Mouse (Mus musculus) intestine, embryonic 16.5 days (tissue): ENCODE measurements at regions not wholly inside any gene's neighbourhood (a gene's known extent, or its start where the extent isn't known, plus 50 kb on each side); places are given as distances from the start of the nearest gene placed in this dataset.

Source experiments
- ATAC-seq: fragments of 200-750 bp; cut with Nextera tagmentation; 2 replicates; pipeline ENCODE4 v1.8.0; 2017; ENCODE audit warnings: moderate TSS enrichment, moderate library complexity
- H3K27ac ChIP-seq: fragments of 300-500 bp; sonication (generic); 2 replicates; pipeline ENCODE4 v1.5.1; 2014; ENCODE audit warnings: mild to moderate bottlenecking, low read length
- H3K27me3 ChIP-seq: fragments of 300-500 bp; sonication (generic); replicated peaks from 2 replicates; pipeline ENCODE4 v1.6.1; 2014; ENCODE audit warnings: low read length, control low read depth, mixed read lengths; ENCODE audit not compliant: control insufficient read depth, insufficient read depth
- H3K36me3 ChIP-seq: fragments of 300-500 bp; sonication (generic); 2 replicates; pipeline ENCODE4 v1.6.1; 2014; ENCODE audit warnings: low read length, control low read depth; ENCODE audit not compliant: control insufficient read depth, insufficient read depth
- H3K4me1 ChIP-seq: fragments of 300-500 bp; sonication (generic); 2 replicates; pipeline ENCODE4 v1.6.1; 2014; ENCODE audit warnings: low read length, control low read depth, mixed read lengths; ENCODE audit not compliant: control insufficient read depth, insufficient read depth
- H3K4me2 ChIP-seq: fragments of 300-500 bp; sonication (generic); 2 replicates; pipeline ENCODE4 v1.6.1; 2014; ENCODE audit warnings: low read depth, low read length, control low read depth
- H3K4me3 ChIP-seq: fragments of 300-500 bp; sonication (generic); 2 replicates; pipeline ENCODE4 v1.5.1; 2014; ENCODE audit warnings: mild to moderate bottlenecking, low read length
- H3K9ac ChIP-seq: fragments of 300-500 bp; sonication (generic); 2 replicates; pipeline ENCODE4 v1.6.1; 2014; ENCODE audit warnings: low read depth, low read length
- H3K9me3 ChIP-seq: fragments of 300-500 bp; sonication (generic); 2 replicates; pipeline ENCODE4 v1.6.1; 2016; ENCODE audit warnings: low read length, control low read depth; ENCODE audit not compliant: control insufficient read depth
- WGBS: fragments of 180-500 bp; shearing (Covaris S2); extraction: QIAGEN DNeasy Blood & Tissue Kit; methylation state at CpG from one replicate; pipeline ENCODE4 v1.1.7; 2014; 5-methylcytosine and 5-hydroxymethylcytosine counted together

- Histone ChIP-seq H3K27me3 (no peaks in the 10 kb centered on the region), H3K9ac (no peak overlapping the region), H3K4me1 (no peaks in the 10 kb centered on the region), H3K36me3 (no peaks in the 10 kb centered on the region), H3K4me2 (no peak overlapping the region), H3K9me3 (no peaks in the 10 kb centered on the region), H3K27ac (no peak overlapping the region), H3K4me3 (no peak overlapping the region)
- WGBS, result 74% methylated on average over 1 of the region's 1 CpGs
- no peak for ATAC-seq
Measured at GRCm38 (mm10) chr3:38656790-38657189, 172.1 kb upstream of the Ankrd50 start.

- no peak for ATAC-seq
- 64% methylated on average over 4 of the region's 4 CpGs for WGBS
- Histone ChIP-seq H3K4me1 (no peaks in the 10 kb centered on the region), H3K4me2 (no peak overlapping the region), H3K36me3 (no peaks in the 10 kb centered on the region), H3K9me3 (no peaks in the 10 kb centered on the region), H3K9ac (no peak overlapping the region), H3K4me3 (no peak overlapping the region), H3K27me3 (no peaks in the 10 kb centered on the region), H3K27ac (no peak overlapping the region)
Measured at GRCm38 (mm10) chr3:38653928-38654327, 169.3 kb upstream of the Ankrd50 start.

GRCm38 (mm10) chr3:38652985-38653685, 168.5 kb upstream of the Ankrd50 start:
- Histone ChIP-seq H3K4me1 (no peaks in the 10 kb centered on the region), H3K9me3 (no peaks in the 10 kb centered on the region)
- 65% methylated on average over 5 of the region's 5 CpGs for WGBS

GRCm38 (mm10) chr3:38650176-38650575, 165.5 kb upstream of the Ankrd50 start:
- Histone ChIP-seq H3K4me2 (no peak overlapping the region), H3K9ac (no peak overlapping the region), H3K4me1 (no peaks in the 10 kb centered on the region), H3K36me3 (no peaks in the 10 kb centered on the region), H3K27me3 (no peaks in the 10 kb centered on the region), H3K27ac (no peak overlapping the region), H3K9me3 (no peaks in the 10 kb centered on the region), H3K4me3 (no peak overlapping the region)
- no peak for ATAC-seq
- 75% methylated on average over 4 of the region's 4 CpGs for WGBS

More at GRCm38 (mm10) chr3:38652985-38653685, 168.5 kb upstream of the Ankrd50 start:
- Histone ChIP-seq H3K36me3 (no peaks in the 10 kb centered on the region), H3K4me3 (no peak overlapping the region), H3K9ac (no peak overlapping the region), H3K4me2 (no peak overlapping the region), H3K27me3 (no peaks in the 10 kb centered on the region), H3K27ac (no peak overlapping the region)
- no peak for ATAC-seq

- no peak overlapping the region for H3K27ac ChIP-seq
- H3K27me3 ChIP-seq, result no peaks in the 10 kb centered on the region
- no peak overlapping the region for H3K4me2 ChIP-seq
- no peaks in the 10 kb centered on the region for H3K4me1 ChIP-seq
- 56% methylated on average over 4 of the region's 4 CpGs for WGBS
- no peaks in the 10 kb centered on the region for H3K36me3 ChIP-seq
- no peak overlapping the region for H3K9ac ChIP-seq
- H3K4me3 ChIP-seq, result no peak overlapping the region
- no peaks in the 10 kb centered on the region for H3K9me3 ChIP-seq
- ATAC-seq, result no peak
Measured at GRCm38 (mm10) chr3:38648633-38649032, 164.0 kb upstream of the Ankrd50 start.

GRCm38 (mm10) chr3:38647737-38648330, 163.2 kb upstream of the Ankrd50 start:
- Histone ChIP-seq H3K9me3 (no peaks in the 10 kb centered on the region), H3K4me2 (no peak overlapping the region), H3K9ac (no peak overlapping the region), H3K27me3 (no peaks in the 10 kb centered on the region), H3K27ac (no peak overlapping the region), H3K36me3 (no peaks in the 10 kb centered on the region), H3K4me3 (no peak overlapping the region), H3K4me1 (no peaks in the 10 kb centered on the region)
- no peak for ATAC-seq
- WGBS, result 56% methylated on average over 7 of the region's 7 CpGs

GRCm38 (mm10) chr3:38641733-38642132, 157.1 kb upstream of the Ankrd50 start:
- Histone ChIP-seq H3K4me3 (no peak overlapping the region), H3K9ac (no peak overlapping the region), H3K27ac (no peak overlapping the region), H3K4me1 (no peaks in the 10 kb centered on the region), H3K9me3 (no peaks in the 10 kb centered on the region), H3K27me3 (no peaks in the 10 kb centered on the region), H3K4me2 (no peak overlapping the region), H3K36me3 (no peaks in the 10 kb centered on the region)
- WGBS, result 53% methylated on average over 1 of the region's 1 CpGs
- ATAC-seq, result no peak

- WGBS, result 58% methylated on average over 4 of the region's 4 CpGs
- no peaks in the 10 kb centered on the region for H3K27me3 ChIP-seq
- H3K36me3 ChIP-seq, result no peaks in the 10 kb centered on the region
- H3K4me1 ChIP-seq, result no peaks in the 10 kb centered on the region
- H3K9ac ChIP-seq, result no peak overlapping the region
- no peak overlapping the region for H3K4me3 ChIP-seq
- no peak for ATAC-seq
- no peak overlapping the region for H3K4me2 ChIP-seq
- no peak overlapping the region for H3K27ac ChIP-seq
- H3K9me3 ChIP-seq, result no peaks in the 10 kb centered on the region
Measured at GRCm38 (mm10) chr3:38636806-38637205, 152.2 kb upstream of the Ankrd50 start.

- 70% methylated on average over 7 of the region's 7 CpGs for WGBS
- Histone ChIP-seq H3K36me3 (no peaks in the 10 kb centered on the region), H3K27ac (no peak overlapping the region), H3K9ac (no peak overlapping the region), H3K27me3 (no peaks in the 10 kb centered on the region), H3K4me1 (no peaks in the 10 kb centered on the region), H3K9me3 (no peaks in the 10 kb centered on the region), H3K4me3 (no peak overlapping the region), H3K4me2 (no peak overlapping the region)
- no peak for ATAC-seq
Measured at GRCm38 (mm10) chr3:38633347-38633746, 148.7 kb upstream of the Ankrd50 start.
